Mouse (Mus musculus) hematopoietic multipotent progenitor cell, adult 10-12 weeks (in vitro differentiated cells): ENCODE results near the gene Bpgm. TPM values are rescaled to one million over a fixed set of nuclear protein-coding genes. Genes with fewer than 3 reads are reported as not detected.

Experiments used
- polyA plus RNA-seq: library from polyadenylated mRNA; stranded (reverse); fragments of >175 nt; gene quantifications from 2 replicates; pipeline ENCODE4 v1.2.3, GENCODE M21; 2012; ENCODE audit warnings: low replicate concordance

Bpgm gene
- 3.1 and 53.5 TPM in 2 replicates for polyA plus RNA-seq

DNA sequence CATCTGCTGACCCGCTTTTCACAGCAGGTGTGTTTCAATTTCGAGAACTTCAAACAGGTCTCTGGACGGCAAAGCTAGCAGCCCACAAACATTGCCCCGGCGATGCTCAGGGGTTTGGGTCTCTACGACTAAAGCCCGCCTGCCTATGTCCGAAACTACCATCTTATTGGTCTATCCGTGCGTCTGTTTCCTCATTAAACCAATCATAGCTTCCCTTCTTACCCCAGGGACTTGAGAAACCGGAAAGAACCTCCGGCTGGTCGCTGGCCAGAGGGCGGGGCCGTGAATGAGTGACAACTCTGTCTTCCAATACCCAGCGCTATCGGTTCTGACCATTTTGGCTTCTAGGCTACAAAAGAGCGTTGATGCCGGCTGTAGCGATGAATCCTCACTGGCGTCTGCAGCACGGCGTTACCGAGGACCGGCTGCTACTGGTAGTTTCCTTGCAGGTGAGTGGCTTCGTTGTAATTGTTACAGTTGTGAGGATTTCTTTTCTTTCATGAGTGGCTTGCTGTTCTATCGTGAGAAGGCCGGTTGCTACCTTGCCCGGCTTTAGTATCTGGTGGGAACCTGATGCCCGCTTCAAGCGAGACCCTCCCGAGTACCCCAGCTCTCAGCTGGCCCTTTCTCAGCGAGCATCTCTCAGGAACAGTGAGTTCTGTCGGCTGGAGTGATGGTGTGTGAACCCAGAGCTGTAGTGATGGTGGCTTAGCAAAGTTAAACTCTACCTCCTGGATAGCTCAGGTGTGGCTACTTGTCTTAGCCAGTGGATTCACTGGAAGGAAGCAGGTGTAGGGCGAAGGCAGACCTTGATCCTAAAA, at the start of gene Bpgm:
Bpgm (plus strand) TSS at position 234 of the 821 bp plus-strand sequence.

Other genes starting within 250 kb of the Bpgm start
- 48.7 and 74.5 TPM in 2 replicates for gene Akr1b3, start 158.7 kb upstream of the Bpgm start, polyA plus RNA-seq
- 0.63 TPM in 1 of 2 replicates, not detected in the other for gene Akr1b8, start 122.1 kb upstream of the Bpgm start, polyA plus RNA-seq
- gene Akr1b10, start 92.0 kb upstream of the Bpgm start, polyA plus RNA-seq: 2.7 and 6.2 TPM in 2 replicates
- 0.38 and 1.2 TPM in 2 replicates for gene Akr1b7, start 63.9 kb upstream of the Bpgm start, polyA plus RNA-seq
- gene Cald1, start 122.3 kb downstream of the Bpgm start, polyA plus RNA-seq: 2.6 and 10.7 TPM in 2 replicates